Mouse (Mus musculus): Measurements from ENCODE around the gene Fbln2.
"Not testable (repeated sequence)": the region's sequence is repeated elsewhere in the genome, so short reads cannot be mapped to it uniquely, and the experiment has no call there.

Fbln2 gene

DNA sequence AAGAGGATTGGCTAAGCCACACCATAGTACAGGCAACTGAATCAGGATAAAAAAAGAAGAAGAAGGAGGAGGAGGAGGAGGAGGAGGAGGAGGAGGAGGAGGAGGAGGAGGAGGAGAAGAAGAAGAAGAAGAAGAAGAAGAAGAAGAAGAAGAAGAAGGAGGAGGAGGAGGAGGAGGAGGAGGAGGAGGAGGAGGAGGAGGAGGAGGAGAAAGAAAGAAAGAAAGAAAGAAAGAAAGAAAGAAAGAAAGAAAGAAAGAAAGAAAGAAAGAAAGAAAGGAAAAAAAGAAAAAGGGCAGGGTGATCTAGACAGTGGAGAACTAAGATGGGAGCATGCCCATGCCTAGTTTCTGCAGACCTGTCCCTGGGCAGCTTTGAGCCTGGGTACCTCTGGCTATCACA is at the start of gene Fbln2:
TSS of gene Fbln2 (plus strand) at position 301 of the 400 bp plus-strand sequence.
- not testable (repeated sequence) for DNase-seq (ENCODE audit: low spot score)

DNA sequence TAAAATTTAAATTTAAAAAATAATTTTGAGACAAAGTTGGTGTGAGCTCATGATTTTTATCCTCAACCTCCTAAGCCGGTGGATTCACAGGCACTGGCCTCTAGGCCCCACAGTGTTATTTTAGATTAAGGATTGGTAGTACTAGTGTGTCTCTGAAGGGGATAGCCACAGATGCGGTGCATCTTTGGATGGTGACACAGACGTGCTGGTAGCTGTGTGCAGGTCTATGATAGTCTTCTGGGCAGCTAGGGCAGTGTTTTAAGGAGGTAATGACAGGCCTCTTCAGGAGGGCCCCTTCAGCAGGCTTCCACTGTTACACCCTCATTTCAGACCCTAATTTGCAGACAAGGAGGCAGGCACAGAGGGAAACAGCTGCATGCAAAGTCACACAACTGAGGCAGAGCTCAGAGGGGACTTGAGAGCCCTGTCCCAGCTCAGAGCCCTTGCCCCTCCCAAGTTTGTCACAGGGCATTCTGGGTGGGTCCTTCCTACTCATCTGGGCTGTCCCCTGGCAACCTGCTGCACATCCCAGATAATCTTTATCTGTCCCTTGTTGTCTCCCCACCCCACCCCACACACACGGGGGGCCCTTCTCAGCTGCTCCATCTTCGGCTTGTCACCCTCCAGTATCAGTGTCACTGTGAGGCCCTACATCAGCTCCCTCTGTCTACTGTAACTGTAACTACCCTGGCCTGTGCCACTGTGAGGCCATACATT is 48.9 kb upstream of the Fbln2 start:
- DNase-seq (ENCODE audit: low spot score) = no peak

DNA sequence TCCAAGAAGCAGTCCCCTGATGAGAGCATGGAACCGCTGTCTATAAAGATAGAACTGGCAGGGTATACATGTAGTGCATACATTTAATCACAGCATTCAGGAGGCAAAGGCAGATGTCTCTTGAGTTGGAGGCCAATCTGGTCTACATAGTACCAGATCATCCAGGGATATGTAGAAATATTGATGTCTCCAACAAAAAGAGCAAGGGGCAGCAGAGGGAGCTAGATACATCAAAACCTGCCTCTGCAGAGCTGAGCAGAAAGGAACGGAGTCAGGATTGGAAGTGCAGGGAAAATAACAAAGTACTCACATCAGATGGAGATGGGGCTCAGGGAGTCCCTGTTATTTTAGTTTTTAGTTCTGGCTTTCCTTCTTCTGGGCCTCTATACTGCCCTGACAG is 47.7 kb upstream of the Fbln2 start:
- no peak for DNase-seq (ENCODE audit: low spot score)

DNA sequence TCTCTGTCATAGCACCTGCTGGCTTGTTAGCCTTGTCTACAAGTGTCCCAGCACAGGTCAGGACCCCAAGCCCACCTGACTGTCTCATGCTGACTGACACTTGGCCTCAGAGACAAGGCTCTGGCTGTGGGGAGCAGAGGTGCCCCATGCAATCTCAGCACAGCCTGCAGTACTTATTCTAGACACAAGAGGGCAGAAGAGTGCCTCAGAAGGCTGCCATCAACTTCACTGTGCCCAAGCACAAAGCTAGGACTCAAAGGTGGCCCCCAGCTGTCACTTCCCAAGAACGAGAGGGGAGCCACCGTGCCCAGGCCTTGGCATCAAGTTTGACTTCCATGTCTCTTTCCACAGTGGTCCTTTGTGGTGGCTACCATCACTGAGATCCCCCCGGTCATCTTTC is 47.0 kb upstream of the Fbln2 start:
- DNase-seq (ENCODE audit: low spot score) = no peak

DNA sequence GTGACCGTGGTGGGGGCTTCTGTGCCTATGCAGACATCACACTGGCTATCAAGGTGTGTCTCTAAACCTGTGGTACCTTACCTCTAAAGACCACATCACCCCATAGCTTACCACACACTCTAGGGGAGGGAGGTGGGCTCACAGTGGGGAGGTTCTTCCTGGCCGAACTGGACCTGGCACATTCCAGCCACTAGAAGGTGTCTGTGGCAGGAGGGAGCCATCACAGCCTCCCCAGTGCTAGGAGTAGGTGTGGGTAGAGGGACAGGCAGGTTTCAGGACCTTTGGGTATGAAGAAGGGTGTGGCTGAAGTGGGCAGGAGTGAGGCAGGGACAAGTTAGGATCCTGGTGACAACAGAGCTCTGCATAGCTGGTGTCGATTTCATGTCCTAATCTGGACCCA is 44.4 kb upstream of the Fbln2 start:
- DNase-seq (ENCODE audit: low spot score) = no peak

DNA sequence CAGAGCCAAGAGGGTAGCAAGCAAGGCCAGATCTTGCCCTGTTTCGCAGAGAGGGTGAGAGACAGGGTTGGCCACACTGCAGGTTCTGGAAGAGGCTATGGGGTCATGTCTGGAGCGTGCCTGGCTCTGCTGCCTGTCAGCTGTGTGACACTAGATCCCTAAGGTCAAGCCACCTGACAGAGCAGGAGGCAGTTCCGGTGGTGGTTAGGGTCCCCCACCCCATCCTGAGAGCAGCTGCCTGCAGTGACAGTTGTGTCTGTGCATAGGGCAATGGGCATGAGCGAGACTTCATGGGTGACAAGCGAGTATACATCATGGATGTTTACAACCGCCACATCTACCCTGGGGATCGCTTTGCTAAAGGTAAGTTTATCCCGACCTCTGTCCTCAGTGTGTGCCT is 43.1 kb upstream of the Fbln2 start:
- no peak for DNase-seq (ENCODE audit: low spot score)

DNA sequence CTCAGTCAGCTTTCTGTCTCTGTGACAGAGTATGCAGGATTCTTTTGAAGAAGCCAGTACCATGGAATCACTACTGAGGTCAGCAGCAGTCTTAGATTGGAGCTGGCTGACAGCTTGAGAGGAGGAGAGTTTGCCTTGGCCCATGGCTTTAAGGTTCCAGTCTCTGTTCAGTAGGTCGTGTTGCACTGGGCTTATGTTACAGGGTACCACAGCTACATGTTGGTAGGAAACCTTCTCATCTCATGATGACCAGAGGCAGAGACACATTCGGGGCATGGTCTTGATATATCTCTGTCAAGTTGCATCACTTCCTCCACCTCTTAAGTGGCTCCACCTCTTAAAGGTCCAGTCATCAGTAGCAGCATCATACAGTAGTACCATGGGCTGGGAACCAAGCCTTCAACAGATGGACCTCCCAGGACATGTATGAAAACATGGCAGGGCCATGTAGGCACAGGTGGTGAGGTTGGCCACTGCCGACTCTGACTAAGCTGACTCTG is 40.8 kb upstream of the Fbln2 start:
- no peak for DNase-seq (ENCODE audit: low spot score)

DNA sequence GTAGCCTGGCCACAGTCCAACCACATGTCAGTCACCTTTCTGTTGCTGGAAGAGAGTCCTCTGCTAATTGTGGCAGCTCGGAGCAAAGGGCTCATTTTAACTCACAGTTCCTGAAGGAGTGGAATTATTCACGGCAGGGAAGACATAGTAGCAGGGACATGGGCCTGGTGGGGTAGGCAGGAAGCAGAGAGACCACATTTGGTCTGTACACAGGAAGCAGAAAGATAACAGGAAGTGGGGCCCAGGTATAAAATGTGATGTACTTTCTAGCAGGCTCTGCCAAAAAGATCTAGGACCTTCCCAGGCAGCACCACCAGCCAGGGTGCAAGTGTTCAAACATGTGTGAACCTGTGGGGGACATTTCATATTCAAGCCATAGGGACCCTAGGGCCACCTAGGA is 39.9 kb upstream of the Fbln2 start:
- no peak for DNase-seq (ENCODE audit: low spot score)

DNA sequence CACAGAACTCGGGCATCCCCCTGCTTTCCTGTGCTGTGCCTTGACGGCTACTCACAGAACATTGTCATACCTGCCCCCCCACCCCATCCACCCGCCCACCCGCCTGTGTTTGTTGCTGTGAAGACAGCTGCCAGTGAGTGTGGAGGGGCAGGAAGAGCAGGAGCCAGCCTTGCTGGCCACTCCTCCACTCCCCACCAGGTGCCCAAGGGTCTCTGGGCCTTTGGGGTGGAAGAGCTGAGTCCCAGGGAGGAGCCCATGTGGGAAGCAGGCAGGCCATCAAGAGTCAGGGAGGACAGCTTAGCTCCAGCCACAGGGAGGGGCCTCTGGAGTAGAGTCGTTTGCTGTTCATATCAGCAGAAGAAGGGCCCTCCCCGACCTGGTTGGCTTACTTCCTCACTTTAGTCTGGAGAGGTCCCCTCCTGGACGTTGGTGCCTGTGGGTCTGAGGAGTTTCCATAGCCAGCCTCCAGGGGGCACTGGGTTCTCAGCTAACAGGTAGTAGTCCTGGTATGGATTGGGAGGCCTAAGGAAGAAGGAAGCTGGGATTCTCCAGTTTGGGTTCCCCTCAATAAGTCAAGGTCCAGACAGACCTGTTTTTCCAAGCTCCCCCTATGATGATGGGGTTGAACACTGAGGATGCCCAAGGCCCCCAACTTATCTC is 38.9 kb upstream of the Fbln2 start:
- no peak for DNase-seq (ENCODE audit: low spot score)

DNA sequence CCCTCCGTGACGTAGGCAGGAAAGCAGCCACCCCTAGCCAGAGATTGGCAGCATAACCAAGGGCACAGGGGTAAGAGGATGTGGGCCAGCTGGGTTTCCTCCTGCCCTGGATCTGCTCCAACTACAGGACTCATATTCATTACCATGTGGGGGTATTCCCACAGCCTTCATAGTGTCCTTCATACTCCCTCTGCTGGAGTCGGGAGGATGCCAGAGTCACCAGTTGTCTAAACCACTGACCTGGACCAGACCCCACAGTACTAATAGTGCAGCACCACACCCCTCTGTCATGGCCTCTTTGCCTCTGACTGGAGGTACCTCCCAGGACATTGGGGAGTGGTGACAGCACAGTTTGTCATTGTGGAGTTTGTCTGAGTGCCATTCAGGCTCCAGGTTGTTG is 38.0 kb upstream of the Fbln2 start:
- no peak for DNase-seq (ENCODE audit: low spot score)

DNA sequence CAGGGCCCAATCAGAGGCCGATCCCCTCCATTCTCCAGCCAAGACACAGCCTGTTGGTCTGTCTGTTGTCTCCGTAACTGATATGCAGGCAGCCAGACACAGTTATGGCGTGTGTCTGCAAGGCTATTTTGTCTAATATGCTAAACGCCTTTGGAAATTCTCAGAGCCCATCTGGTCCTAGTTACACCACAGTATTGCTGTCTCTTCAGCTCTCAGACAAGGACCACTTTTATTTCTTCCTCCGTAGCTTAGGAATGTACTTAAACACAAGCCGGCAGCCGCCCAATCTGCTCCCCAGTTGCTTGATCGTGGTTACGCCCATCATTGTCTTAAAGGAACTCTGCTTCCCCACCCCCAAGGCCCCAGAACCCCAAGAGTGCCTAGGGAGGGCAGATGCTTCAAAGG is 31.5 kb upstream of the Fbln2 start:
- no peak for DNase-seq (ENCODE audit: low spot score)

DNA sequence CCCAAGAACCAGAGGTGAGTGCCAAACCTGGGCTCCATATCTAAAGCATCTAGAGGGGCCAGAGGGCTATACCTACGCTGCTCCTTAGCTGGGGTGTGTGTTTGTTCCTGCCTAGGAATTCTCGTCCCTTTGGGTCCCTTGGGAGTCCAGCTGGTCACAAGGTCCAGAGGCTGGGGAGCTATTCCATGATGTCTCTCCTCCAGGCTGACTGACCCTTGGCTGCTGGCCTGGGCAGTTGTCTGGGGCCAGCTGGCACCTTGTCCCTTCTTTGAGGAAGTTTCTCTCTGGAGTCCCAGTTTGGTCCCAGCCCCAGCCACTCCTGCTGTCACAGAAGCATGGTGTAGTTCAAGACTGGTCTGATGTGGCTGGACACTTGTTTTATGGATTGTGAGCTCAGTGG is 30.9 kb upstream of the Fbln2 start:
- DNase-seq (ENCODE audit: low spot score) = no peak

DNA sequence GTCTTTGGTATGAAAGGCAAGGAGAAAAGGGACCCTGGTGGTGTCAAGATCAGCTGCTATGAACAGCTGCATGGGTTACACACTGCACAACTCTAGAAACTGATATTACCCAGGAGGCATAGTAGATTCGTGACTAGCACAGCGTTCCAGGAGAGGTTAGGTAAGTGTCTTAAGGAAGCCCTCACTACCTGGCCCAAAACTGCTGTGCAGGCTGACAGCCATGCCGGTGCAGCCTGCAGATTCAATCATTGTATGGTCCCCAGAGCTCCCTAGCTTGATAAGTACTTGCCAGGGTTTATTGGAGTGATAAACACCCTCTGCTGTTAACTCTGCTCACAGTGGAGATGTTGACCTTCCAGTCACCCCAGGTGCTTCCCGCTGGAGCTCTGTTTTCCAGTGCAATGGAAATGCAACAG is 30.2 kb upstream of the Fbln2 start:
- no peak for DNase-seq (ENCODE audit: low spot score)

DNA sequence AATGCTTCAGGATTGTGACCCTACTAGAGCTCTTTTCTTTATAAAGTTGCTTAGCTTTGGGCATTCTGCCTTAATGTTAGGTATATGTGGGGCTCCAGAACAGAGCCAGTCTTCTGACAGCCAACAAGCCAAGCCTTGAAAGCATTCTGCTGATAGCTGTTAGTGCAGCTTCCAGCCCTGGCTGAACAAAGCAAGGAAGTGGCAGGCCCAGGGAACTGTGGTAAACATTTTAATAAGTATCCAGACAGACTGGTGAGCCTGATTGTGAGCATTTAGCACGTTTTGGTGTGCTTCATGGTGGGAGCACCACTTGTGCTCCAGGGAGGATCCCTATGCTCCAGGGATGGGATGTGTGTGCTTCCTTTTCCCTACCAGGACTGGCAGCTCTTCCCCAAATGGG is 29.2 kb upstream of the Fbln2 start:
- no peak for DNase-seq (ENCODE audit: low spot score)

DNA sequence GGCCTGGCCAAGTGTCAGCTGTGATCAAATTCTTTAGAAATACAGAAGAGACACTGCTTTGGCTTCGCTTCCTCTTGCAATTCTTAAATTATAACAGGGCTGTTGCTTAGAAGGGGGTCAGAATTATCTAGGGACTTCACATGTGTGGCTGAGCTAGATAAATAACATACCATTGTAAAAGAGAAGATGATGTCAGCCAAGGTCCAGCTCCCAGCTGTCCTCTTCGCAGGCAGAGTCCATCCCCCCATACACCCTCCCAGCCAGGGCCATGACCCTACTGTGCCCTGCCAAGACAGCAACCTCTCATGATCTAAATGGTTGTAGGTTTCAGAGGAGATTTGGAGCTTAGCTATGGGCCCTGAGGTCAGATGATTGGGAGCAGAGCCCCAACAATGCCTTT is 28.3 kb upstream of the Fbln2 start:
- DNase-seq (ENCODE audit: low spot score) = no peak

DNA sequence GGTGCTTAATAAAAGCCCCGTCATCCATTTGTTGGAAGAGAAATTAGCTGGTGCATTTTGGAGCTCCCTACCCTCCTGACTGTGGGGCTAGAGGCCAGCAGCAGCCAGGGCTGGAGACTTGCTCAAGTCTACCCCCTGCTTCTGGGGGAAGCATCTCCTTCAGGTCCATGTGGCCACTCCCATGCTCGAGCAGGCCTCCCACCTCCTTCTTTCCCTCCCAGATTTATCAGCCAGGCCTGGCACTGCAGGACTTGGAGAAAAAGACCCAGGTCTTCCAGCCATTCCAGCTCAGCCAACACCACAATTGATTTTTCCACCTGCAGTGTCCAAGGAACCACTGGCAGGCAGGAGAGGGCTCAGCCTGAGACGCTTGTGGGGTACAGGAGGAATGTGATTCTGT is 27.5 kb upstream of the Fbln2 start:
- no peak for DNase-seq (ENCODE audit: low spot score)

DNA sequence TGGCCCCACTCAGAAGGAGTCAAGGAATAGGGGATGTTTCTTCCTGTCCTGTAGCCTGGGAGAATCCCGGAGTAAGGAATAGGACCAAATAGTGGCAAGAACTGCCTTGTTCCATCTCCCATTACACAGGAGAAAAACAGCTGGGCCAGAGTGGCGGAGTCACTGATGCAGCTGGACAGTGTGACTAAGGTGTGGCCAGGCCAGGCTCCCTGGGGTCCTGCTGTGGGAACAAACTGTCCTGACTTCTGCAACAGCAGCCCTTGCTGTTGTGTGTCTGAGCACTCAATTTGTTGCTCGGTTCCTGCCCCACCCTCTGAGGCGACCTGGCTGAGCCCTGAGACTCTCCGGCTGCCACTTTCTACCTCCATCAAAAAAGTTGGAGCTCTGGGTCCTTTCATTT is 26.8 kb upstream of the Fbln2 start:
- no peak for DNase-seq (ENCODE audit: low spot score)

DNA sequence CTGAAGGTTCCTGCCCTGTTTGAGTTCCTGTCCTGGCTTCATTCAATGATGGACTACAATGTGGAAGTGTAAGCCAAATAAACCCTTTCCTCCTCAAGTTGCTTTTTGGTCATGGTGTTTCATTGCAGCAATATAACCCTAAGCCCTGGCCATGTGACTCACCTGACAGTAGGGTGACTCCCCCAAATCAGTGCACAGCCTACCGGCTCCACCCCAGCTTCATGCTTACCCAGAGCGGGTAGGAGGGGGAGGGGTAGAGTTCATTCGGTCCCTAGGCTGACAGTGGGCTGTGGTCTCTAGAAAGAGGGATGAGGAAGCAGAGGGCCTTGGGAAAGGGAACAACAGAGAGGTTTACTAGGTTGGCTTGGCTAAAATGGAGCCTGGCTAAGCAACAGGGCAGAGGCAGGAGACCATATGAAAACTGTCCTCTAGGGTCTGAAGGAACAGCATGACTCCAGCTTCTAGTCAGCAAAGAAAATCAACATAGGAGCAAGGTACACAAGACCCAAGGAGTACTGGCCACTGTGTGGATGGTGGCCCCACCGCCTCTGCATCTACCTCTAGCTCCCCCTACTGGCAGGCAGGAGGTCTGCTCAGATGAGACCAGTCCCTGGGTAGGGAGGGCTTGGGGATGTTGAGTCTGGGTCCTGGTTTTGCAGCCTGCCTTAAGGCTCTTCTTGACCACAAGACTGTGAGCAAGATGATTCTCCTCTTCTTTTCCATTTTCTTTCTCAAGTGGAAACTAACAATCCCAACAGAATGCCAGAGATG is 25.9 kb upstream of the Fbln2 start:
- DNase-seq (ENCODE audit: low spot score) = no peak

DNA sequence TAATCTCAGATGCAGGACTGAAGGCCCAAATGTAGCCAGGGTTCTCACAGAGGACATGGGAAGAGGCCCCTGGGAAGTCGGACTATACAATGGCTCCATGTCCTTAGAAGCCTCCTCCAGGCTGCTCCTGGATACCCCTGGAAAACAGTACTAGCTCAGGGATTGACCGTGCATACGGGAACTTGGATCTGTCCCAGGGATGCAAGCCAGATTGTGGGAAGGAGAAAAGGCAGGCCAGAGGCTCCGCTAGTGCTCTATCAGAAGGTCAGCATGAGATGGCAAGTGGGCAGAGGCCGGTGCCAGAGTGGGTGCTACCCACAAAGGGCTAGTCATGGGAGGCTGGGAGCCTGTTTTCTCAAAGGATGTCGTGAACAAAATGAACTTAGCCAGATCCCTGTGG is 25.3 kb upstream of the Fbln2 start:
- no peak for DNase-seq (ENCODE audit: low spot score)

DNA sequence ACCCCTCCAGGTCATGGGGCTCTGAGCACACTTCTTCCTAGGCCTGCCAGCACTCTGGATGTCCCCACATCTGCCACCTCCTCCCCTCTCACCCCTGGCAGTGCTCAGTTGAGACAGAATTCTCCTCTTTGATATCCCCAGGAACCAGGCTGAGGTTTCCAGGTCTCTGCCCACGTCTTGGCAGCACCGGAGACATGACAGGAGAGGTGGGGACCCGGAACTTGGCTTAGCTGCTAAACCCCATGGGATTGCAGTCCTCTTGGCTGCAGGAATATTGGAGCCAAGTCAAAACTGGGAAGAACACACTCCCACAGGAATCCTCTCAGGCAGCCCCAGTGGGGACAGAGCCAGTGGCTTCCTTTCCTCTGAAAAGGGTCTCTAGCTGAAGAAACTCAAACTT is 24.4 kb upstream of the Fbln2 start:
- no peak for DNase-seq (ENCODE audit: low spot score)

DNA sequence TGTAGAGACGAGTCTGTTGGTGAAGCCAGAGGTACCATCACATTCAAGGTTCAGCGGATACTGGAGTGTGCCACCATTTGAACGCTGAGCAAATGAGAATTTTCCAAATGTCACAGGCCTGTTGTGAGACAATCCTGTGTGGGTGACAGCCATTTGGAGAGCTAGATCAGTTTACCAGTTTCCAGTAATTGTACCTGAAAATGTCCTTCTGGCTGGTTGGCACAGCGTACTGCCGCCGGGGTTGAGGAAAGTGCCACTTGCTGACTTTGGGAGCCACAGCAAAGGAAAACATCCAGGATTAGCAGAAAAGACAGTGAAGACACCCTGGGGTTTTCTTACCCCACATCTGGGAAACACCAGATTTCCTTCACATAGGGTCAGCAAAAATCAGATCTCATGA is 22.3 kb upstream of the Fbln2 start:
- no peak for DNase-seq (ENCODE audit: low spot score)

DNA sequence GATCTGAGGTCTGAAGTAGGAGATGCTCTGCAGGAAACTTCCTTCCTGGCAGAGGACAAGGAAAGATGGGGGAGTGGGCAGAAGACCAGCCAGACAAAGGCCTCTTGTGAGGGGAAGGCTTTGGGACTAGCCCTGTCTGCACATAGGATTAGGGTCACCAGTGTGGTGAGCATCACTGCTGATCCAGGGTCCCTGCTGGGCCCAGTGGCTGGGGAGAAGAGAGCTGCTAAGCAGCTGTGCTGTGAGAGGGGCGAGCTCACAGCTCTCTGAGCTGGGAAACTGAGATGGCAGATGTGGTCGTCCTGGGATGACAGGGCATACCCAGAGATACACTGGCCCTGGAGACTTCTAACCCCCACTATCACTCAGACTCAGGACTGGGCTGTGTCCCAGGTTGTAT is 20.8 kb upstream of the Fbln2 start:
- no peak for DNase-seq (ENCODE audit: low spot score)

DNA sequence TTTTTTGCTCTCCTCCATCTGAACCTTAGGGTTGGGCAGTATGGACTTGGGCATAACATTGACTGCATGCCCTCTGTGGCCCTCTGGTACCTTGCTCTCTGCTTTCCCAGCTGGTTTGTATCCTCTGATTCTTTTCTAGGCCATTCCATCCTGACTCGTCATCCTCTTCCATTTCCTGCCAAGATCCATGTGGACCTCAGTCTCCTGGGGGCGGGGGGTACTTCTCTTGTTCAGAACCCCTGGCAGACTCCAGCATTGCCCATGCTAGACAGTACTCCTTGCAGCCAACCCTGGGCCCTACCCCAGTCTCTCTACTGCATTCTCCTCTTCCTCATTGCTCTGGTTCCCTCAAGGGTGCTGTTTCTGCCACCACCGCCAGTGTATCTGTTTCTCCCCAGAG is 19.8 kb upstream of the Fbln2 start:
- DNase-seq (ENCODE audit: low spot score) = no peak
